Mouse (Mus musculus): ENCODE data around the gene Fcnb.

The Fcnb gene

DNA sequence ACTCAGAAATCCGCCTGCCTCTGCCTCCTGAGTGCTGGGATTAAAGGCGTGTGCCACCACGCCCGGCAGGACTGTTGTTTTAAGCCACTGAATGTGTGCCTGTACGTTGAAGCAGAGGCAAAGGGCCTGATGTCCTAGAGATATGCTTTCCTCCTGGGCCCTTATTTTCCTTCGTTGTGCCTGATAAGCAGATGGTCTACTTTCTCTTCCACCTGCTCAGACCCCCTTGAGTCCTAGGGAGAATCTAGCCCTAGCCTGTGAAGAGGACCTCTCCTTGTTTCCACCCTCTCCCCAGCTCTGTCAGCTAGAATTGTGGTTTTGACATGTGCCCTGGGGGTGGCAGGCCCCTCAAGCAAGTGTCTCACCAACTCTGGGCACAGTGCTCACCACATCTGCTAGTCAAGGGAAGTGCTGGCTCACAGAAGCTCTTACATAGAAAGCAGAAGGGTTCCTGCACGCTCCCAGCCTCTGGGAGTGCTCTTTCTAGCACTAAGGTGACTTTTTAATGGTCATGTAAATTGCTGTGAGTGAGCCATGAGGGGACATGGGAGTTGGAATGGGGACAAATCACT is 9.0 kb downstream of the Fcnb start:
- no peak for DNase-seq

DNA sequence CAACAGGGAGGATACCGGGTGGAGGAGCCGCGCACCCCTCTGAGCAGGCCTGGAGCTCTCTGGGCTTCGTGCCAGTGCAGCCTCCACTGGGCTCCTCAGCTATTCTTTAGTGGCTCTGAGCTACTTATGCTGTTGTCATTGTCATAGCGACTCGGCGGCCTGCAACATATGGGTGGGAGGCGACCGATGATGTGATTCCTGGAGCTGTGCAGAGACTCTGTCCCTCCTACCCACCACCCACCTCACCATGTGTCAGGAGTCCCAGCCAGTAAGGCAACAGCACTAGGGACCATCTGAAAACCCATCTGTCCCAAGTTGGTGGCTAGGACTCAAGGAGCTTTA is 16.2 kb downstream of the Fcnb start:
- DNase-seq: peak in 1 of 2 experiments; percentile 35

- DNase-seq: no peak
Measured at GRCm38 (mm10) chr2:28067821-28068536, 16.7 kb downstream of the Fcnb start.

DNA sequence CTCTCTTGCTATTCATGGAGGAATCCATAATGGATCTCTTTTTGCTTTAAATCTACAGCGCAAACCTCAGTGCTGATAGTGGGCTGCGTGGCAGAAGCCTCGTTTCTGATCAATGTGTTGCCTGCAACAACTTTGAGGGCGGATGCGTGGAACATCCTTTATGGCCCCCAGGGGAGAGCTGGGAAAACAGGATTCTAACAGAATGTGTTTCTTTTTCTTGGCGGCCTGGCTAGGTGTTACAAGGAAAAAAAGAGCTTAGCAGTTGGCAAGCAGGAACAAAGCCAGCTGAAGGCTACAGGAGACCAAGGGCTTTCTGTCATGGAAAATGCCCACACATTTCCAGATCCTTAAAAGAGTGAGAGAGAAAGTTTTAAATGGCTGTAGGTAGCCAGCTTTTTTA is 17.5 kb downstream of the Fcnb start:
- no peak for DNase-seq

DNA sequence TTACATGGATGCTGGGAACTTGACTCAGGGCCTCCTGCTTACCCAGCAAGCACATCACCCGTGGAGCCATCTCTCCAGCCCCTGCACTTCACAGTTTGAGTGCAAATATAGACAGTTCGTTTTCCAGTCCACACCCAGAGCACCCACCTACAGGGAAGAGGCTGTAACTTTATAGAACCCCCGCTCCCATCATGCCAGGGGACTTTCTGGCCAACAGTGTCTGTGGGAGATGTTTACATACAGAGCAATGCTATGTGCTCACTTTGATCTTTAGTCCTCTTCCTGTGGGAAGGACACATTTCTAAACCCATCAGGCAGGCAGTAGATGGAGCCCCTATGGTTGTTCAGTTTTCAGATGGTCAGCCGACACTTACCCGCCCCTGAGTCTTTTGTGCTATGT is 18.0 kb downstream of the Fcnb start:
- DNase-seq: no peak

- no peak for DNase-seq
Measured at GRCm38 (mm10) chr2:28065081-28065651, 19.5 kb downstream of the Fcnb start.

- DNase-seq: no peak
Measured at GRCm38 (mm10) chr2:28064339-28065080, 20.2 kb downstream of the Fcnb start.

GRCm38 (mm10) chr2:28063711-28064338 is 20.9 kb downstream of the Fcnb start:
- no peak for DNase-seq

DNA sequence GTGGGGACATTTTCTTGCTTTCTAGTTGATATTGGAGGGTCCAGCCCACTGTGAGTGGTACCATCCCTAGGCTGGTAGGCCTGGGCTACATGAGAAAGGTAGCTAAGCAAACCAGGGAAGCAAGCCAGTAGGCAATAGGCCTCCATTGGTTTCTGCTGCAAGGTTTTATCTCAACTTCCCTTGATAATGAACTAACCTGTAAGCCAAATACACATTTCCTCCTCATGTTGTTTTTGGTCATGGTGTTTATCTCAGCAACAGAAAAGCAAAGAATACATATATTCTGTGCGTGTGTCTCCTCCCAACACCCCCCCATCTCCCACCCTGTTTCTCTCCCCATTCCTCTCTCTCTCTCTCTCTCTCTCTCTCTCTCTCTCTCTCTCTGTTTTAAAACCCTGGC is 24.8 kb downstream of the Fcnb start:
- no peak for DNase-seq

DNA sequence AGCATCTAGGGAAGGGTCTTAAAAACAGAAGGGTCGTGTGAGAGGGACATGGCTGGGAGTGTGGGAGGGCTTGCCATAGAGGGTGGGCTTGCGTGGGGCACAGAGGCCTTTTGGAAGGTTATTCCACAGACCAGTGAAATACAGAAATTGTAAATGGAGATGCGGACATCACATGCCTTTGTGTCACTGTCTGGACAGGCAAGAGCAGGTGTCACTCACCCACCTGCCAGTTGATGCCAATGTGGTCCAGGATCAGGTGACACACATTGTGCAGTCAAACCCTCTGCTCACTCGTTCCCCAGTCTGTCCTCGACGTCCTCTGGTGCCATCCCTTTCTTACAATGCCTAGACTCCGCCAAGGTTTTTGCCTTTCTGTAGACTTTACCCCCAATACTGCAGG is 37.6 kb downstream of the Fcnb start:
- DNase-seq: no peak

DNA sequence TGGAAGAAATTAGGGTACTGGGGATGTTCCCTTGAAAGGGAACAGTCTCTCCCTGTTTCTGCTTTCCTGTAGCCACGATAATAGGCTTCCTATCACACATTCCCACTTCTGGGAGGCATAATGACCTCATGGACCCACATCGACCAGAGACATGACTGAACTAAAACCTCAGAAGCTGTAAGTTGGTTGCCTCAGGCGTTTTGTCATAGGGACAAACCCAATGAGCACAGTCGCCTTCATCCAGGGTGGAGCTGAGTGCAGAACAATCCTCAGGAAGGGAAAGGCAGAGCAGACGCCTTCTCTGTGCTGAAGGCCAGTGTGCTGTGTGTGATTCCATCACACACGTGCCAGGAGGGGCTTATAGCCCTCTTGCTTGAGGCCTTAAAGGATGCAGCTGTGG is 38.4 kb downstream of the Fcnb start:
- DNase-seq: no peak

- no peak for DNase-seq
Measured at GRCm38 (mm10) chr2:28044920-28045598, 39.6 kb downstream of the Fcnb start.

GRCm38 (mm10) chr2:28040466-28040865 is 44.2 kb downstream of the Fcnb start:
- DNase-seq: no peak

DNA sequence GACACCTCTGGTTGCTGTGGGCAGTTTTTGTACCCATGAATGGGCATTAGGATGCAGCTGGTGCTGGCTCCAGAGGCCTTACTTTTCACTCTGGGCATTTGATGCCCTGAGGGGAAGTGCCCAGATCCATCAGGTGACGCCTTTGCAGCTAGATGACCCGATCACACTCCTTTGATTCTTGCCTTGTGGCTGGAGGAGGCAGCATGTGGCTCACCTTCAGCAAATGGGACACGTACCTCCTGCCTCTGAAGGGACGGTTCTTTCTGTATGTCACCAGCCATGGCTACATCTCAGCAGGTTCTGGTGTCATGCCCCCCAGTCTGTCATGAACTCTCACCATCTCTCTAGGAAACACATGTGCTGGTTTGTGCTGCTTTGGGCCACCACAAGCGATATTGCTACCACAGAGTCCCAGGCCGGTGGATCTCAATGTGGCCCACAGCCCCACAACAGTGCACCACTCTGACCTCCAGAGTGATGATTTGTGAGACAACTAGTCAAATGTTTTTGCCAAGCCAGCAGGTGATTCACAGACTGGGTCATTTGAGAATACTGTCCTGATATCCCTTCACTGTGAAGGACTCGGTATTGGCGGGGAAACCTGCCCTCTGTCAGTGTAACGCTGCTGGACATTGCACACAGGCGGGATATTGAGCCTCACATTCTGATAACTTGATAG is 44.9 kb downstream of the Fcnb start:
- no peak for DNase-seq

DNA sequence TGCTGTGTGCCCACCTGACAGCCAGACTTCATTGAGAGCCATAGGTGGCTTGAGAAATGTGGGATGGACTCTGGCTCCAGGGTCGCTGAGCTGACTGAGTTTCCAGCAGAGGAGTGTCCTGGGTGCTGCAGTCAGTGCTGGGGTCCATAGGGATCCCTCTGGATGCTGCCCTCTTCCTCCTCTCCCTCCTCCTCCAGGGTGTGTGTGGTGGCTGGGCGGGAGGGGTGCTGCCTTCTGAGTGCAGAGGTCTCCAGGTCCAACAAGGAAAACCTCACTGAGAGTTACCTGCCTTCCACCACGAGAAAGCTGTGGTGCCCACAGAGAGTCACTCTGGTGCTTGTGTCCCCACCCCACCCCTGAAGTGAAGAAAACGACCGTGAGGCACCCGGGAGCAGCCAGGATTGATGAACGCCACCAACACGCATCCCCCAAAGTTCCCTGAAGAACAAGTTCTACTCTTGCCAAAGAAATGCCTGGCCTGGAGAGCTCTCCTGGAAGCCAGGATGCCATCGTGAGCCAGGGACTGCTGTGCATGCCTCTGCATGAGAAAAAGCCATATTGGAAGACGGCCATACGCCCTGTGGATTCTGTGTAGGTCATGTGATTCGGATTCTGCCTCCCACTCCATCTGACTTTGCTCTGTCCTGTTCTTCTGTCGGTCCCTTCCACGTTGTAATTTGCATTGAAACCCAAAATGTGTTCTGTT is 46.1 kb downstream of the Fcnb start:
- no peak for DNase-seq

GRCm38 (mm10) chr2:28037505-28038390 is 46.9 kb downstream of the Fcnb start:
- peak; percentile 22 to 50 for DNase-seq

- no peak for DNase-seq
Measured at GRCm38 (mm10) chr2:28036788-28037187, 47.9 kb downstream of the Fcnb start.

- DNase-seq: peak in 1 of 2 experiments; percentile 19
Measured at GRCm38 (mm10) chr2:28034011-28034710, 50.5 kb downstream of the Fcnb start.

DNA sequence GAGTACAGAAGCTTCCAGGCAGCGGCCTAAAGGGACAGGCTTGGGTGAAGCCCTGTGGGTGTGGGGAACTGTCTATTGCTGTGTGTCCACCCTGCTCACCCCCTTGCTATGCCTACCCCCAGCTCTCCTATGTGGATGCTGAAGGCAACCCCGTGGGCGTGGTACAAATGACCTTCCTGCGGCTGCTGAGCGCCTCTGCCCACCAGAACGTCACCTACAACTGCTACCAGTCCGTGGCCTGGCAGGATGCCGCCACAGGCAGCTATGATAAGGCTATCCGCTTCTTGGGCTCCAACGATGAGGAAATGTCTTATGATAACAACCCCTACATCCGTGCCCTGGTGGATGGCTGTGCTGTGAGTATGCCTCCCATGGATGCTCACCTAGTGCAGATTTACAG is 52.2 kb downstream of the Fcnb start:
- peak in 1 of 2 experiments; percentile 19 for DNase-seq

DNA sequence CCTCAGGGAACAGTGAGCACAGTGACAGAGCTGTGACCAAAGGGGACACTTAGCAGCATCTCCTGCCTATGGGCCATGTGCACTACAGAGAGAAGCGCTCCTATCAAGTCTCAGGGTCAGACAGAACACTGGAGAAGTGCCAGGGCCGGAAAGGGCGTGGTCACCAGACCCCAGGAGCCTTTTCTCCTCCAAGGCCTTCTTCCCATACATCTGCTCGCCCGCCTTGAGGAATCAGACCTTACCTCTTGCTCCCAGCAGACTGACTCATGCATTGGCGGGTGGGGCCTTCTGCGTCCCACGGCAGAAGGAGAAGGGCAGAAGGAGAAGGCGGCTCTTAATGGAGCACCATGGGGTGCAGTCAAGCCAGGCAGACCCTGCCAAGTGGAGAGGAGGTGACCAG is 52.8 kb downstream of the Fcnb start:
- DNase-seq: peak in 1 of 2 experiments; percentile 27
